Mouse (Mus musculus): ENCODE measurements around the gene Osbpl8. TPM values are rescaled to one million over a fixed set of nuclear protein-coding genes. Genes with fewer than 3 reads are reported as not detected.
"Not testable (repeated sequence)": the region's sequence is repeated elsewhere in the genome, so short reads cannot be mapped to it uniquely, and the experiment has no call there.

Gene Osbpl8
- polyA plus RNA-seq, 1 experiment from 2014 or later: 9.4 TPM

DNA sequence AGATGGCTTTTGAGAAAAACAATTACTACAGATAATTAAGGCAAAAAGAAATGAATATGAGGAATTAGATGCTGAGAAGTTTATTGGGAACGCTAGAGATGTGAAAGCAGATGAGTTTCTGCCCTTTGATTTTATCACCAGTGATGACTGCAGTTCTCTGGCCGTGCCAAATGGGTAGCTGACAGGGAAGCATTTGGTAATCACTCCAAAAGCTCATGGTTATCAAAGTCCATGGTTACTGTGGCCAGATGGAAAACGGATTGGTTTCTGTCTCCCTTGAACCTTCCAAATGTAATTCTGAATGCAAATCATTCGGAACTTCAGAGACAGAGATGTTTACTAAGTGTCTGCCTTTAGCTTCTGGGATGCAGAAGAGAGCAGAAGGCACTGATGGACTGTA lies 37.1 kb downstream of the Osbpl8 start:
- 84% methylated on average over 4 of the region's 4 CpGs for WGBS
- Histone ChIP-seq H3K4me1 (no peaks in the 10 kb centered on the region), H3K4me3 (no peak overlapping the region), H3K36me3 (replicated peaks) (0 out of 2 replicates have a peak, but pooled peaks cover 4% of the 10 kb centered on the region), H3K27ac (replicated peaks) (no peak overlapping the region), H3K27me3 (replicated peaks; ENCODE audit: low read depth, poor library complexity, severe bottlenecking) (no peaks in the 10 kb centered on the region), H3K9me3 (no peaks in the 10 kb centered on the region)
- no peak for DNase-seq (ENCODE audit: low spot score)

DNA sequence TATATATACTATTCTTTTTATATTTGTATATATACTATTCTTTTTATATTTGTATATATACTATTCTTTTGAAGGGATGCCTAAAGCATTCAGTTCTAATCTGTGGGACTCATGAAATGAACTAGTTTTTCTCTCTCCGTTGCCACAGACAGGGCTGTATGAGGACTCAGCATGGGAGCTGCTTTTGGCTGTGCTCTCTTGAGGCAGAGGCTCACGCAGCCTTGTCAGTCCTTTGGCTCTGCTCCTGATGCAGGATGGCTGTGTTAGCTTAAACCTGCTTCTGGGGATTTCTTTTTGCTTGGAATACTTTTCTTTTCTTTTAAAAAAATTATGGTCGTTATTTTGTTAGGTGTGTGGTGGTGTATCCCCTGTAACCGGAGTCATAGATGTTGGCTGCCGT lies 39.5 kb downstream of the Osbpl8 start:
- H3K4me1 ChIP-seq: no peaks in the 10 kb centered on the region
- no peaks in the 10 kb centered on the region for H3K9me3 ChIP-seq
- H3K27me3 ChIP-seq (replicated peaks; ENCODE audit: low read depth, poor library complexity, severe bottlenecking): no peaks in the 10 kb centered on the region
- no peak overlapping the region for H3K27ac ChIP-seq (replicated peaks)
- 0 out of 2 replicates have a peak, but pooled peaks cover 3% of the 10 kb centered on the region for H3K36me3 ChIP-seq (replicated peaks)
- WGBS: 85% methylated on average over 5 of the region's 5 CpGs
- DNase-seq (ENCODE audit: low spot score): no peak
- no peak overlapping the region for H3K4me3 ChIP-seq

DNA sequence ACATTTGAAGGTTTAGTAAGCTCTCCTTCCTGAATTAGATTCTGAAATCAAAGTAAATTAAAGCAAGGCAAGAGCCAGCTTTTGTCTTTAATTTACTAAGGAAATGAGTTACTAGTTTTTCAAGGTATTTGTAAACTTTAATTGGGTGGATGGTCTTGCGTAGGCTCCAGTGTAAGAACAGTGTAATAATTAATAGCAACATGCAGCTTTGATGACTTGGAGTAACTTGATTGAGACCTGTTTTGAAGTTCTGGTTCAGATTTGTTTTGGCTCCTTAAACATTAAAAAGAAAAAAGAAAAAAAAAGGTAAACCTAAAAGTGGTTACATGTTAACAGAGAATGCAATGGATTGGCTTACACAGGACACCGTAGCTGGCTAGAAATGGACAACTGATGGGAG lies 40.9 kb downstream of the Osbpl8 start:
- Histone ChIP-seq H3K4me1 (no peaks in the 10 kb centered on the region), H3K4me3 (no peak overlapping the region), H3K9me3 (no peaks in the 10 kb centered on the region), H3K27me3 (replicated peaks; ENCODE audit: low read depth, poor library complexity, severe bottlenecking) (no peaks in the 10 kb centered on the region), H3K36me3 (replicated peaks) (0 out of 2 replicates have a peak, but pooled peaks cover 3% of the 10 kb centered on the region), H3K27ac (replicated peaks) (no peak overlapping the region)
- no peak for DNase-seq (ENCODE audit: low spot score)
- WGBS: 94% methylated on average over 2 of the region's 2 CpGs

DNA sequence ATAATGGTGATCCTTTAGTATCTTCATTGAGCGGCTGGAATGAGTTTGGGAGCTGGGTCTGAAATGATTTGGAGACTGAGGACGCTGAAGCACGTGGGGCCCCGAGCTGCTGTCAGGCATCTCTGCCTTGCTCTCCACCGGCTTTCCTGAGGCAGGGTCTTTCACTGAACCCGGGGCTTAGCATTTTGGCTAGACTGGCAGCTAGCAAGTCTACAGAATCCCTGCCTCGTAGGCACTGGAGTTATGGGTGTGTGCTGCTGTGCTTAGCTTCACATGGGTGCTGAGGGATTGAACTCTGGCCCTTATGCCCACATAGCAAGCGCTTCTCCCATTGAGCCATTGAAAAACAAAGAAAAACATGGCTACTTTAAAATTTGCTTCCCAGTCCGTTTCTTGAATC lies 42.8 kb downstream of the Osbpl8 start:
- Histone ChIP-seq H3K27ac (replicated peaks) (no peak overlapping the region), H3K36me3 (replicated peaks) (0 out of 2 replicates have a peak, but pooled peaks cover 3% of the 10 kb centered on the region), H3K4me1 (no peaks in the 10 kb centered on the region), H3K9me3 (no peaks in the 10 kb centered on the region), H3K27me3 (replicated peaks; ENCODE audit: low read depth, poor library complexity, severe bottlenecking) (no peaks in the 10 kb centered on the region), H3K4me3 (no peak overlapping the region)
- no peak for DNase-seq (ENCODE audit: low spot score)
- WGBS: 74% methylated on average over 9 of the region's 9 CpGs

DNA sequence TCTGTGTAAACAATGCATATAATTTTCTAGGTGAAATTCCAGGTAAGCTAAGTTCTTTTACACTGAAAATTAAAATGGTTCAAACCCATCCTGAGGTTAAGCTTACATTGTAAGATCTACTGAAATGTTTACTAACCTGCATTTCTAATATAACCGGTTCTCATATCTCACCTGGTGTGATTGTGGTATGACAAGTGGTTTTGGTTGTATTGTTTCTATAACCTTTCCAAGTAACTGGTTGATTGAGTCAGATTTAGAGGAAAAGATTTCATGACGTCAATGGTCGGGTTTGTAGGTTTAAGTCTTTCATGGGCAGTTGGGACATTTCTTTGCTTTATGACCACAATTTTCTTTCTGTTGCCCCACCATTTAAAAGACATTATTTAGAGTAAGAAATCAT lies 49.5 kb downstream of the Osbpl8 start:
- no peaks in the 10 kb centered on the region for H3K9me3 ChIP-seq
- no peaks in the 10 kb centered on the region for H3K27me3 ChIP-seq (replicated peaks; ENCODE audit: low read depth, poor library complexity, severe bottlenecking)
- no peak overlapping the region for H3K4me3 ChIP-seq
- H3K4me1 ChIP-seq: no peaks in the 10 kb centered on the region
- DNase-seq (ENCODE audit: low spot score): no peak
- H3K27ac ChIP-seq (replicated peaks): no peak overlapping the region
- WGBS: 91% methylated on average over 3 of the region's 3 CpGs
- H3K36me3 ChIP-seq (replicated peaks): no peaks in the 10 kb centered on the region

DNA sequence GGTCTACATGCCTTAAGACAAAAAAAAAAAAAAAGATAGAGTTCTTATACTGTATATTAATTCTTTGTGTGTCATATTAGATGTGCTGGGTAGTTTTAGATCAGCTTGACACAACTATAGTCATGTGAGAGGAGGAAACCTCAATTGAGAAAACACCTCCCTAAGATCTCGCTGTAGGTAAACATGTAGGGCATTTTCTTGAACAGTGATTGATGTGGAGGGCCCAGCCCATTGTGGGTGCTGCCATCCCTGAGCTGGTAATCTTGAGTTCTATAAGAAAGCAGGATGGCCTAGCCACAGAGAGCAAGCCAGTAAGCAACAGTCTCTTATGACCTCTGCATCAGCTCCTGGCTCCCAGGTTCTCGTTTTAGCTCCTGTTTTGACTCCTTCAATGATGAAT lies 50.1 kb downstream of the Osbpl8 start:
- no peaks in the 10 kb centered on the region for H3K27me3 ChIP-seq (replicated peaks; ENCODE audit: low read depth, poor library complexity, severe bottlenecking)
- no peak overlapping the region for H3K27ac ChIP-seq (replicated peaks)
- no peak overlapping the region for H3K4me3 ChIP-seq
- H3K4me1 ChIP-seq: no peaks in the 10 kb centered on the region
- WGBS: 83% methylated on average over 2 of the region's 2 CpGs
- DNase-seq (ENCODE audit: low spot score): no peak
- H3K9me3 ChIP-seq: no peaks in the 10 kb centered on the region
- no peaks in the 10 kb centered on the region for H3K36me3 ChIP-seq (replicated peaks)

DNA sequence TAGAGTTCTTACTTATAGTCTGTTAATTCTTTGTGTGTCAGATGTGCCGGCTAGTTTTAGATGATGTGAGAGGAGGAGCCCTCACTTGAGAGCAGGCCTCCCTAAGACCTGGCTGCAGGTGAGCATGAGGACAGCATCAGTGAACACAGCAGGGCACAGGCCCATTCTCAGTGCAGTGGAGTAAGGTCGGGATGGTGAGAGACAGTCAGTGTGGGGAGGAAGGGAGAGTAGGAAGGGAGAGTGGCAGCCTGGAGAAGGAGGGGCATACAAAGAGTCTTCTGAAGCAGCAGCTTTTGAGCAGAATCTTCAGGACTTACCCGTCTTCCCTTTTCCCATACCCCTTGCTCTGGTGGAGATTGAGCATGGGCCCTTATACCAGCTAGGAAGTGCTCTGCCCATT lies 51.0 kb downstream of the Osbpl8 start:
- Histone ChIP-seq H3K4me3 (no peak overlapping the region), H3K4me1 (no peaks in the 10 kb centered on the region)

DNA sequence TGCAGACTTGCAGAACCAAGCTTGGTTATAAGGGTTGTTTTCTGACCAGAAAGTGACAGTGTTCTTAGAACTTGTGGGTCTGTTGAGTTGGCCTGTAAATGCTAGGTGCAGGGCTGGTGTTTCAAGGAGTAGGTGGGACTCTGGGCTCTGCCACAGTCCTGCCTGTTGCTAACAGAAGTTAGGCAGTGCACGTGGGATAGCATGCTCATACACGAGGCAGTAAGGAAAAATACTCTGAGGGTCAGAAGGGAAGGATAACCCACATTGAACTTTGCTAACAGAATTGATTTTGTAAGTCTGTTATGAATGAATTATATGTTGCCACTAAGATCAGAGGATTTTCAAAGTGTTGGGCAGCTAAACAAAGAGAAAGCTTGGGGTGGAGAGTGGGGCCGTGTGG lies 51.6 kb downstream of the Osbpl8 start:
- H3K9me3 ChIP-seq: no peaks in the 10 kb centered on the region
- DNase-seq (ENCODE audit: low spot score): no peak
- no peak overlapping the region for H3K27ac ChIP-seq (replicated peaks)
- no peaks in the 10 kb centered on the region for H3K4me1 ChIP-seq
- 89% methylated on average over 3 of the region's 3 CpGs for WGBS
- H3K4me3 ChIP-seq: no peak overlapping the region
- no peaks in the 10 kb centered on the region for H3K27me3 ChIP-seq (replicated peaks; ENCODE audit: low read depth, poor library complexity, severe bottlenecking)
- H3K36me3 ChIP-seq (replicated peaks): no peaks in the 10 kb centered on the region

More for the DNA sequence above, 51.0 kb downstream of the Osbpl8 start:
- DNase-seq (ENCODE audit: low spot score): no peak
- Histone ChIP-seq H3K27me3 (replicated peaks; ENCODE audit: low read depth, poor library complexity, severe bottlenecking) (no peaks in the 10 kb centered on the region), H3K36me3 (replicated peaks) (no peaks in the 10 kb centered on the region), H3K27ac (replicated peaks) (no peak overlapping the region), H3K9me3 (no peaks in the 10 kb centered on the region)
- 78% methylated on average over 3 of the region's 3 CpGs for WGBS

DNA sequence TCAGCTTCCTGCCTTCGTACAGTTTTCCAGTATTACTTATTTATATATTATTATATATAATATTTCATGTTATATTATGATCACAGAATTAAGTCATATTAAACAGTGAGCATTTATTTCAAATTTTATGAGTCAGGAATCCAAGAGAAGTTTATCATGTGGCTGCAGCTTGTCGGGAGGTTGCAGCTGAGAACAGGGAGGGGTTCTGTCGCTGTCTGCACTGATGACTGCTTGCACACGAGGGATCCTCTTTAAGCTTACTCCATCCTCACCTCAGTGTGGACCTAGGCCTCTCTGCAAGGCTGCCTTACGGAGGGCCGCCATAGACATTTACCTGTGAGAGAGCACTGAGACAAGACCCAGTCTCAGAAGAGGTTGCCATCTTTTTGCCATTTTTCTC lies 58.0 kb downstream of the Osbpl8 start:
- H3K36me3 ChIP-seq (replicated peaks): no peaks in the 10 kb centered on the region
- no peaks in the 10 kb centered on the region for H3K9me3 ChIP-seq
- H3K27ac ChIP-seq (replicated peaks): no peak overlapping the region
- no peaks in the 10 kb centered on the region for H3K27me3 ChIP-seq (replicated peaks; ENCODE audit: low read depth, poor library complexity, severe bottlenecking)
- H3K4me3 ChIP-seq: no peak overlapping the region
- 80% methylated on average over 6 of the region's 6 CpGs for WGBS
- DNase-seq (ENCODE audit: low spot score): no peak
- H3K4me1 ChIP-seq: peaks cover 12% of the 10 kb centered on the region

DNA sequence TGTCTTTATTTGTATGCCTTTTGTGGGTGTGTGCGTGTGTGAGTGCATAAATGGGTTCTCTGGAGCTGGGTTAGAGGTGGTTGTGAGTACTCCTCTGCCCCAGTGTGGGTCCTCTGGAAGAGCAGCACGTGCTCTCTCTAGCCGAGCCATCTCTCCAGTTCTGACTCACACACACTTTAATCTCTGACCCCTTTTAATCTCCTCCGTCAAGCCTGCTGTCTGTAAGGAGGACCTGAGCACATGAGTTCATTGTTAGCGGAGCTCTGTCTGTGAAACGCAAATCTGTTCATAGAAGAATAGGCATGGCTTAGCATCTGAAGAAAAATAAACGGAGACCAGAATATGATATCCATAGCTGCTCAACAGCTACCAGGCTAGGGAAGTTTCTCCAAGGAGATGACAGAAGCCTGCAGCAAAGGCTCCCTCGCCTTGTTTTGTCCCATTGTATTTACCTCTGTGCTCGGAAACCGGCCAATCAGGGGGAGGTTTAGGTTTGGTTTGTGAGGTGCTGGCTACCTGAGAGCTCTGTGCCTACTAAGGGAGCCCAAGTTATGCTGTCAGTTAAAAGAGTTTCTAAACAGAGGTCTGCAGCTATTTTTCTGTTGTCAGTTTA lies 58.8 kb downstream of the Osbpl8 start:
- H3K27me3 ChIP-seq (replicated peaks; ENCODE audit: low read depth, poor library complexity, severe bottlenecking): no peaks in the 10 kb centered on the region
- H3K9me3 ChIP-seq: no peaks in the 10 kb centered on the region
- WGBS: 32% methylated on average over 10 of the region's 10 CpGs
- no peak for DNase-seq (ENCODE audit: low spot score)
- H3K4me3 ChIP-seq: no peak overlapping the region
- H3K27ac ChIP-seq (replicated peaks): no peak overlapping the region
- no peaks in the 10 kb centered on the region for H3K36me3 ChIP-seq (replicated peaks)
- peaks cover 12% of the 10 kb centered on the region for H3K4me1 ChIP-seq

DNA sequence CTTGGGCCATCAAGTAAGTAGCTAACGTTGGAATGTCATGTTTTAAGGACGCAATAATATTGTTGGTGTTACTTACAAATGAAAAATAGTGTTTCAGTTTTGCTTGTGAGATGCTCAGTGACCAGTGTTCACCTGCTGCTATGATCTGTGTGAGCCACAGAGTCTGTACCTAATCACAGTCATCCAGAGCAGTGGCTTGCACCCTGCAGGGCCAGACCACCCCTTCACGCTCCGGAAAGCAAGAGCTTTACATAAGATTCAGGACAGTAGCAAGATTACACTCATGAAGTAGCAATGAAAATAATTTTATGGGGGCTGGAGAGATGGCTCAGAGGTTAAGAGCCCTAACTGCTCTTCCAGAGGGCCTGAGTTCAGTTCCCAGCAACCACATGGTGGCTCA lies 60.1 kb downstream of the Osbpl8 start:
- H3K27me3 ChIP-seq (replicated peaks; ENCODE audit: low read depth, poor library complexity, severe bottlenecking): no peaks in the 10 kb centered on the region
- H3K4me1 ChIP-seq: peaks cover 12% of the 10 kb centered on the region
- no peaks in the 10 kb centered on the region for H3K36me3 ChIP-seq (replicated peaks)
- DNase-seq (ENCODE audit: low spot score): no peak
- no peak overlapping the region for H3K27ac ChIP-seq (replicated peaks)
- H3K4me3 ChIP-seq: no peak overlapping the region
- 89% methylated on average over 4 of the region's 4 CpGs for WGBS
- no peaks in the 10 kb centered on the region for H3K9me3 ChIP-seq

DNA sequence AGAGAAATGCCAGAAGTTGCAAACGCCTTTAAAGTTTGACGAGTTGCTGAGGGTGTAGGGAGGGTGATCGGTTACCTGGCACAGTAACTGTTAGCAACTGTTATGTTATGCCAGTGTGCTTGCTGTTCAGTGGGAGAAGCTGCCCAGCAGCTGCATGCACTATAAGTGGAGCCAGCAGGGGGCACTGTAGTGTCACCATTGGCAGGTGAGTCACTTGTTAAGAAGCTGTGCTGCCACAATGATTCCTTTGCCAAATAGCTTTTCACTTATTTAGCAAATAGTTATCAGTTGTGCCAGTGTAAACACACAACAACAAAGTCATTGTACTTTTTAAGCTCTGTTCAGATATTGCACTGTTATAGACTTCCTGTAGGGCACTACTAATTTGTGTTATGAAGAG lies 62.0 kb downstream of the Osbpl8 start:
- peak; percentile 89 for DNase-seq (ENCODE audit: low spot score)
- WGBS: 33% methylated on average over 3 of the region's 3 CpGs
- Histone ChIP-seq H3K4me3 (no peak overlapping the region), H3K36me3 (replicated peaks) (no peaks in the 10 kb centered on the region), H3K9me3 (no peaks in the 10 kb centered on the region), H3K27me3 (replicated peaks; ENCODE audit: low read depth, poor library complexity, severe bottlenecking) (no peaks in the 10 kb centered on the region), H3K4me1 (peaks cover 12% of the 10 kb centered on the region), H3K27ac (replicated peaks) (no peak overlapping the region)

DNA sequence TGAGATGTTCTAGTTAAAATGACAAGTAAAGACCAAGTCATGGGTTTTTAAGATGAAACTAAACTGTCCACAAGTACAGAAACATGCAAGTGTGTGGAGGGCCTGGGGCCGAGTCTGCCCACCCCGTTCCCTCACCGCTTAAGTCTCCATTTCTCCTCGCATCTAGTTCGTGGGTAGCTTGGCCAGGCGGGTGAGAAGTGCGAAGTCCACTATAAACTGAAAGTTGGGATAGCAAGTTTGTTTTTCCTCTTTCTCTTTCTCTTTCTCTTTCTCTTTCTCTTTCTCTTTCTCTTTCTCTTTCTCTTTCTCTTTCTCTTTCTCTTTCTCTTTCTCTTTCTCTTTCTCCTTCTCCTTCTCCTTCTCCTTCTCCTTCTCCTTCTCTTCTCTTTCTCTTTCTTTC lies 67.7 kb downstream of the Osbpl8 start:
- not testable (repeated sequence) for H3K9me3 ChIP-seq; H3K4me3 ChIP-seq; H3K4me1 ChIP-seq; H3K27ac ChIP-seq (replicated peaks); H3K36me3 ChIP-seq (replicated peaks); H3K27me3 ChIP-seq (replicated peaks; ENCODE audit: low read depth, poor library complexity, severe bottlenecking); DNase-seq (ENCODE audit: low spot score)
- 85% methylated on average over 7 of the region's 7 CpGs for WGBS
